Mouse (Mus musculus): ENCODE measurements around the gene Hlf.

DNA sequence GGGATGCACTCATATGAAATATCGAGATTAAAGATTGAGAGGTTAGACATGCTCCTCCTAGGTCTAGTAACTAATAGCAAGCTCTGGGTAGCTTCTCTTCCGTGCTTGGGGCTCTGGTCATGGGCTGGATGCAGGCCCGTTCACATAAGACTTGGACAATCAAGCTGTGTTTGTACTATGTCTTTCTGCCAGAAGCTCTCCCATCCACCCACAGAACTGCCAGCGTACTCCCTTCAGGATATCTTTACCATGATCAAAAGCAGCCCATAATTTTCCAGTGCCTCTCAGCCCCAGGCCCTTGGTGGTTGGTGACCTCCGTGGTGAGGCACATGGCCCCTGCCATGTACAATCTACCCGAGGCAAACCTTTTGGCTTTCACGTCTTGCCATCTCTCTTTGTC is 33.3 kb downstream of the Hlf start:
- TF ChIP-seq POLR2A (IDR thresholded peaks at IDR 0.05; ENCODE audit: borderline replicate concordance, control insufficient read depth, low read depth, low read length) (no peak), CTCF (IDR thresholded peaks at IDR 0.05; ENCODE audit: control insufficient read depth, insufficient read depth, low read length) (no peak)
